Mouse (Mus musculus) heart, adult 2 months (tissue): ENCODE data around the gene Rabif.
"Not testable (repeated sequence)": the region's sequence is repeated elsewhere in the genome, so short reads cannot be mapped to it uniquely, and the experiment has no call there.

Source experiments
- CTCF ChIP-seq: fragments of 200-600 bp; IDR thresholded peaks from 2 replicates; pipeline ENCODE4 v1.8.1; 2022; ENCODE audit warnings: antibody characterized with exemption, mild to moderate bottlenecking, moderate library complexity
- EP300 ChIP-seq: fragments of 200-500 bp; IDR thresholded peaks from 2 replicates; pipeline ENCODE4 v1.6.1; 2011; ENCODE audit warnings: low read depth, low read length, control low read depth; ENCODE audit not compliant: insufficient read depth
- POLR2A ChIP-seq: fragments of 200-500 bp; IDR thresholded peaks from 2 replicates; pipeline ENCODE4 v1.6.1; 2011; ENCODE audit warnings: mild to moderate bottlenecking, low read depth, low read length, control low read depth; ENCODE audit not compliant: insufficient read depth

DNA sequence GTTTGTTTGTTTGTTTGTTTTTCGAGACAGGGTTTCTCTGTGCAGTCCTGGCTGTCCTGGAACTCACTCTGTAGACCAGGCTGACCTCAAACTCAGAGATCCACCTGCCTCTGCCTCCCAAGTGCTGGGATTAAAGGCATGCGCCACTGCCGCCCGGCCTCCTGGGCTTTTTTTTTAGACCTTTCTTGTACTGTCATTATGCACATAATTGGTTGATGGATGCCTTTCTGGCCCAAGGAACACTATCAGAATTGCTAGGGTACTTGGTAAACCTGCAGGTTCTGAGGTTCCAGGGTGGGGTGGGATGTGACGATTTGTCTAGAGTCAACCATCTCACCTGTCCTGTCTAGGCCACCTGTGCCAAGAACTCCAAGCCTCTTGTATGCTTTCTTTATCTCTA lies 24.8 kb downstream of the Rabif start:
- not testable (repeated sequence) for TF ChIP-seq CTCF, POLR2A, EP300
